Mouse (Mus musculus): ENCODE measurements at regions not wholly inside any gene's neighbourhood (a gene's known extent, or its start where the extent isn't known, plus 50 kb on each side); places are given as distances from the start of the nearest gene placed in this dataset.

- WGBS = 37% methylated on average over 2 of the region's 2 CpGs
- H3K9me3 ChIP-seq = no peaks in the 10 kb centered on the region
- H3K36me3 ChIP-seq = no peaks in the 10 kb centered on the region
- no peak overlapping the region for H3K4me2 ChIP-seq (replicated peaks)
- H3K27me3 ChIP-seq = no peaks in the 10 kb centered on the region
- no peaks in the 10 kb centered on the region for H3K4me1 ChIP-seq
- H3K4me3 ChIP-seq = no peak overlapping the region
- no peak overlapping the region for H3K27ac ChIP-seq (replicated peaks)
- no peak for ATAC-seq (ENCODE audit: low FRiP score, low read depth)
- H3K9ac ChIP-seq (replicated peaks) = no peak overlapping the region
Observed at GRCm38 (mm10) chr14:55301996-55302395, 80.2 kb downstream of the Dhrs2 start.

- H3K9ac ChIP-seq (replicated peaks) = no peak overlapping the region
- H3K4me1 ChIP-seq = no peaks in the 10 kb centered on the region
- ATAC-seq (ENCODE audit: low FRiP score, low read depth) = no peak
- WGBS = 79% methylated on average over 6 of the region's 6 CpGs
- no peak overlapping the region for H3K4me3 ChIP-seq
- H3K27ac ChIP-seq (replicated peaks) = no peak overlapping the region
- no peaks in the 10 kb centered on the region for H3K9me3 ChIP-seq
- H3K4me2 ChIP-seq (replicated peaks) = no peak overlapping the region
- no peaks in the 10 kb centered on the region for H3K27me3 ChIP-seq
- H3K36me3 ChIP-seq = no peaks in the 10 kb centered on the region
Observed at GRCm38 (mm10) chr14:55313615-55314014, 91.8 kb downstream of the Dhrs2 start.

- H3K4me1 ChIP-seq = no peaks in the 10 kb centered on the region
- no peak overlapping the region for H3K27ac ChIP-seq (replicated peaks)
- no peak overlapping the region for H3K9ac ChIP-seq (replicated peaks)
- no peak for ATAC-seq (ENCODE audit: low FRiP score, low read depth)
- H3K4me2 ChIP-seq (replicated peaks) = no peak overlapping the region
- H3K27me3 ChIP-seq = no peaks in the 10 kb centered on the region
- H3K9me3 ChIP-seq = no peaks in the 10 kb centered on the region
- no peaks in the 10 kb centered on the region for H3K36me3 ChIP-seq
- H3K4me3 ChIP-seq = no peak overlapping the region
Observed at GRCm38 (mm10) chr14:55323897-55324296, 102.1 kb downstream of the Dhrs2 start.

- WGBS = 67% methylated on average over 3 of the region's 3 CpGs
- no peak overlapping the region for H3K4me2 ChIP-seq (replicated peaks)
- H3K9ac ChIP-seq (replicated peaks) = no peak overlapping the region
- no peaks in the 10 kb centered on the region for H3K9me3 ChIP-seq
- no peaks in the 10 kb centered on the region for H3K4me1 ChIP-seq
- H3K27me3 ChIP-seq = no peaks in the 10 kb centered on the region
- no peak overlapping the region for H3K27ac ChIP-seq (replicated peaks)
- H3K36me3 ChIP-seq = no peaks in the 10 kb centered on the region
- no peak for ATAC-seq (ENCODE audit: low FRiP score, low read depth)
- H3K4me3 ChIP-seq = no peak overlapping the region
Observed at GRCm38 (mm10) chr14:55324335-55324734, 102.5 kb downstream of the Dhrs2 start.

- no peaks in the 10 kb centered on the region for H3K9me3 ChIP-seq
- no peak overlapping the region for H3K27ac ChIP-seq (replicated peaks)
- peaks cover 6% of the 10 kb centered on the region for H3K4me1 ChIP-seq
- no peaks in the 10 kb centered on the region for H3K36me3 ChIP-seq
- no peak overlapping the region for H3K9ac ChIP-seq (replicated peaks)
- ATAC-seq (ENCODE audit: low FRiP score, low read depth) = no peak
- WGBS = 75% methylated on average over 3 of the region's 3 CpGs
- H3K4me2 ChIP-seq (replicated peaks) = no peak overlapping the region
- H3K27me3 ChIP-seq = no peaks in the 10 kb centered on the region
- no peak overlapping the region for H3K4me3 ChIP-seq
Observed at GRCm38 (mm10) chr14:55333812-55334211, 112.0 kb downstream of the Dhrs2 start.

GRCm38 (mm10) chr14:55334305-55334704, 112.5 kb downstream of the Dhrs2 start:
- H3K36me3 ChIP-seq = no peaks in the 10 kb centered on the region
- H3K27ac ChIP-seq (replicated peaks) = no peak overlapping the region
- H3K9me3 ChIP-seq = no peaks in the 10 kb centered on the region
- no peak overlapping the region for H3K9ac ChIP-seq (replicated peaks)
- H3K4me3 ChIP-seq = no peak overlapping the region
- H3K4me2 ChIP-seq (replicated peaks) = no peak overlapping the region
- ATAC-seq (ENCODE audit: low FRiP score, low read depth) = no peak
- WGBS = 92% methylated on average over 7 of the region's 7 CpGs
- peaks cover 6% of the 10 kb centered on the region for H3K4me1 ChIP-seq
- no peaks in the 10 kb centered on the region for H3K27me3 ChIP-seq

GRCm38 (mm10) chr14:55335586-55335985, 113.8 kb downstream of the Dhrs2 start:
- Histone ChIP-seq H3K4me2 (replicated peaks) (no peak overlapping the region), H3K9ac (replicated peaks) (no peak overlapping the region), H3K4me1 (peaks cover 6% of the 10 kb centered on the region), H3K27me3 (no peaks in the 10 kb centered on the region), H3K36me3 (no peaks in the 10 kb centered on the region), H3K9me3 (no peaks in the 10 kb centered on the region), H3K27ac (replicated peaks) (no peak overlapping the region), H3K4me3 (no peak overlapping the region)
- no peak for ATAC-seq (ENCODE audit: low FRiP score, low read depth)
- WGBS = 90% methylated on average over 1 of the region's 1 CpGs

GRCm38 (mm10) chr14:55336451-55337195, 114.8 kb downstream of the Dhrs2 start:
- WGBS = 23% methylated on average over 5 of the region's 5 CpGs
- Histone ChIP-seq H3K27ac (replicated peaks) (0 out of 2 replicates have a peak overlapping the region, but pooled peaks have one; percentile 4), H3K9ac (replicated peaks) (no peak overlapping the region), H3K36me3 (no peaks in the 10 kb centered on the region), H3K4me1 (peaks cover 6% of the 10 kb centered on the region), H3K27me3 (no peaks in the 10 kb centered on the region), H3K4me2 (replicated peaks) (no peak overlapping the region), H3K9me3 (no peaks in the 10 kb centered on the region), H3K4me3 (no peak overlapping the region)
- ATAC-seq (ENCODE audit: low FRiP score, low read depth) = no peak

- no peak overlapping the region for H3K27ac ChIP-seq (replicated peaks)
- no peak overlapping the region for H3K9ac ChIP-seq (replicated peaks)
- 83% methylated on average over 9 of the region's 9 CpGs for WGBS
- no peak overlapping the region for H3K4me2 ChIP-seq (replicated peaks)
- H3K9me3 ChIP-seq = no peaks in the 10 kb centered on the region
- H3K4me1 ChIP-seq = peaks cover 6% of the 10 kb centered on the region
- no peaks in the 10 kb centered on the region for H3K36me3 ChIP-seq
- ATAC-seq (ENCODE audit: low FRiP score, low read depth) = no peak
- no peak overlapping the region for H3K4me3 ChIP-seq
- no peaks in the 10 kb centered on the region for H3K27me3 ChIP-seq
Observed at GRCm38 (mm10) chr14:55338010-55338409, 116.2 kb downstream of the Dhrs2 start.

GRCm38 (mm10) chr14:55338500-55338899, 116.7 kb downstream of the Dhrs2 start:
- no peaks in the 10 kb centered on the region for H3K9me3 ChIP-seq
- H3K27me3 ChIP-seq = no peaks in the 10 kb centered on the region
- H3K4me1 ChIP-seq = peaks cover 6% of the 10 kb centered on the region
- 62% methylated on average over 7 of the region's 7 CpGs for WGBS
- no peak for ATAC-seq (ENCODE audit: low FRiP score, low read depth)
- no peak overlapping the region for H3K9ac ChIP-seq (replicated peaks)
- H3K27ac ChIP-seq (replicated peaks) = no peak overlapping the region
- H3K36me3 ChIP-seq = no peaks in the 10 kb centered on the region
- no peak overlapping the region for H3K4me2 ChIP-seq (replicated peaks)
- no peak overlapping the region for H3K4me3 ChIP-seq

- no peaks in the 10 kb centered on the region for H3K9me3 ChIP-seq
- ATAC-seq (ENCODE audit: low FRiP score, low read depth) = no peak
- no peak overlapping the region for H3K27ac ChIP-seq (replicated peaks)
- H3K9ac ChIP-seq (replicated peaks) = no peak overlapping the region
- no peak overlapping the region for H3K4me2 ChIP-seq (replicated peaks)
- 42% methylated on average over 9 of the region's 9 CpGs for WGBS
- no peaks in the 10 kb centered on the region for H3K36me3 ChIP-seq
- no peaks in the 10 kb centered on the region for H3K27me3 ChIP-seq
- H3K4me1 ChIP-seq = peaks cover 6% of the 10 kb centered on the region
- no peak overlapping the region for H3K4me3 ChIP-seq
Observed at GRCm38 (mm10) chr14:55339036-55339614, 117.3 kb downstream of the Dhrs2 start.

- Histone ChIP-seq H3K27ac (replicated peaks) (no peak overlapping the region), H3K4me2 (replicated peaks) (no peak overlapping the region), H3K4me1 (no peaks in the 10 kb centered on the region), H3K27me3 (no peaks in the 10 kb centered on the region), H3K4me3 (no peak overlapping the region), H3K9me3 (no peaks in the 10 kb centered on the region), H3K36me3 (no peaks in the 10 kb centered on the region), H3K9ac (replicated peaks) (no peak overlapping the region)
- no peak for ATAC-seq (ENCODE audit: low FRiP score, low read depth)
- 74% methylated on average over 1 of the region's 1 CpGs for WGBS
Observed at GRCm38 (mm10) chr14:55343341-55343740, 121.5 kb downstream of the Dhrs2 start.

GRCm38 (mm10) chr14:55343914-55344313, 122.1 kb downstream of the Dhrs2 start:
- Histone ChIP-seq H3K4me1 (no peaks in the 10 kb centered on the region), H3K4me3 (no peak overlapping the region), H3K27me3 (no peaks in the 10 kb centered on the region), H3K9ac (replicated peaks) (no peak overlapping the region), H3K36me3 (no peaks in the 10 kb centered on the region), H3K9me3 (no peaks in the 10 kb centered on the region), H3K27ac (replicated peaks) (no peak overlapping the region), H3K4me2 (replicated peaks) (no peak overlapping the region)
- WGBS = 88% methylated on average over 5 of the region's 5 CpGs
- no peak for ATAC-seq (ENCODE audit: low FRiP score, low read depth)

Data from midbrain, embryonic 12.5 days (tissue).